10 mouse cellular contexts compared by ENCODE assay signal in the genomic region with DNA sequence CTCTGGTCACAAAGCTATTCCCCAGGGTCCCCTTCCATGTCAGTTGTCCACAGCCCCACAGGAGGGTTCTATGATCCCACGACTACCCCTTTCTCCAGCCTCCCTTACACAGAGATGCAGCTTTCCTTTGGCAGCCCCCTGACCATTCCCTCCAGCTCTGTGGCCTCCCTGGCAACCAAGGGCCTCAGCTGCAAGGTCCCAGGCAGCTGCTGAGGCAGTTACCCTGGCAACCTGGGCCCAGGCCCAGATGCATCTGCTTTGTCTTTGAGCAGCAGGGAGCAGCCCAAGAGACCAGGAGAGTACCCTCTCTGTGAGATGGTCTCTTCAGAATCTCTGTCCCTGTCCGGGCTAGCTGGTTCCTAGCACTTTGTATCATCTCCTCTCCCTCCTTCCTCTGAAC.
A peak's percentile ranks its signal among the peaks of the same experiment; 100 is the strongest.
DNase-seq lines count a peak whose midpoint lies in the region; ATAC-seq lines count a peak whose summit lies in the region.
"Had no signal": no experiment of that assay in that cellular context is flagged by ENCODE, and none has a peak within 500 bp of the region (broad histone marks: within the 10 kb centered on the region; RNA-seq: fewer than 3 reads in every experiment).

No protein-coding gene starts in this region.

- H3K9ac ChIP-seq in forebrain, embryonic 12.5 days, result peak overlapping the region; percentile 13; the same call in 1 of the 2 replicates
- H3K9ac ChIP-seq in neural tube, embryonic 14.5 days (replicated peaks; ENCODE audit: low read depth, low read length), result no peak overlapping the region
- H3K9ac ChIP-seq: lung, embryonic 14.5 days had no signal

- peak; percentile 75 to 87 for DNase-seq in cerebellum, postnatal 10 days
- peak; percentile 71 to 78 for DNase-seq in layer of hippocampus, postnatal 10 days (ENCODE audit: low spot score in 2 of 2)
- no peak for DNase-seq in spleen, postnatal 10 days (ENCODE audit: low spot score in 2 of 2)
- no peak for DNase-seq in adrenal gland, adult 2 months
- DNase-seq: lung, embryonic 14.5 days had no signal

- H3K4me3 ChIP-seq in forebrain, embryonic 12.5 days (replicated peaks), result no peak overlapping the region
- H3K4me3 ChIP-seq in neural tube, embryonic 14.5 days (ENCODE audit: low read depth, low read length), result no peak overlapping the region

- H3K4me2 ChIP-seq in forebrain, embryonic 12.5 days, result peak overlapping the region; percentile 35
- H3K4me2 ChIP-seq in neural tube, embryonic 14.5 days (ENCODE audit: low read depth, low read length), result no peak overlapping the region
- H3K4me2 ChIP-seq: lung, embryonic 14.5 days had no signal

- 15% methylated on average over 2 of the region's 2 CpGs for WGBS in forebrain, embryonic 12.5 days
- 6% methylated on average over 2 of the region's 2 CpGs for WGBS in neural tube, embryonic 14.5 days

- H3K27ac ChIP-seq in forebrain, embryonic 12.5 days, result peak overlapping the region; percentile 89
- H3K27ac ChIP-seq in neural tube, embryonic 14.5 days (ENCODE audit: low read depth, low read length), result peak overlapping the region; percentile 75

- no peaks in the 10 kb centered on the region for H3K36me3 ChIP-seq in forebrain, embryonic 12.5 days (replicated peaks)
- no peaks in the 10 kb centered on the region for H3K36me3 ChIP-seq in neural tube, embryonic 14.5 days (ENCODE audit: control insufficient read depth, insufficient read depth, low read length)

- ATAC-seq in cerebellum, adult (ENCODE audit: insufficient number of reproducible peaks, low FRiP score, low TSS enrichment), result no peak
- peak; percentile 89 for ATAC-seq in forebrain, embryonic 12.5 days (ENCODE audit: low FRiP score)
- peak; percentile 88 for ATAC-seq in neural tube, embryonic 14.5 days (ENCODE audit: low read depth)
- ATAC-seq in inflammation-experienced regulatory T-cells, adult 6 months, result no peak
- ATAC-seq: intestine, postnatal 0 days had no signal

- no peaks in the 10 kb centered on the region for H3K27me3 ChIP-seq in forebrain, embryonic 12.5 days
- H3K27me3 ChIP-seq in neural tube, embryonic 14.5 days (ENCODE audit: control insufficient read depth, insufficient read depth, low read length), result no peaks in the 10 kb centered on the region

- peaks cover 81% of the 10 kb centered on the region for H3K4me1 ChIP-seq in forebrain, embryonic 12.5 days
- H3K4me1 ChIP-seq in neural tube, embryonic 14.5 days (ENCODE audit: control insufficient read depth, insufficient read depth, low read length), result peaks cover 48% of the 10 kb centered on the region

- no peaks in the 10 kb centered on the region for H3K9me3 ChIP-seq in forebrain, embryonic 12.5 days
- H3K9me3 ChIP-seq in neural tube, embryonic 14.5 days (ENCODE audit: control insufficient read depth, low read length), result no peaks in the 10 kb centered on the region

Comparison
In these comparisons a context has a peak if more than half of its experiments do, and no peak if none do; other contexts are left out.
1. DNase-seq: peak in cerebellum, postnatal 10 days (2 of 2) and layer of hippocampus, postnatal 10 days (2 of 2); none in spleen, postnatal 10 days (0 of 2) and adrenal gland, adult 2 months (single experiment).
2. ATAC-seq: peak in forebrain, embryonic 12.5 days (single experiment) and neural tube, embryonic 14.5 days (single experiment); none in cerebellum, adult (single experiment) and inflammation-experienced regulatory T-cells, adult 6 months (single experiment).